ENCODE assay signal across 8 mouse cellular contexts in genomic region chr2:153345454-153346220, GRCm38 (mm10). TPM values are rescaled to one million over a fixed set of nuclear protein-coding genes. Genes with fewer than 3 reads are reported as not detected.
DNase-seq lines count a peak whose midpoint lies in the region; ATAC-seq and TF ChIP-seq lines count a peak whose summit lies in the region.

Gene Asxl1, plus strand, starts transcription at chr2:153345829.

- H3ac ChIP-seq in C2C12 (ENCODE audit: control insufficient read depth, insufficient read length, low read depth), result peak within 1 kb of the TSS; percentile 74
- peak within 1 kb of the TSS; percentile 74 for H3ac ChIP-seq in myocyte (ENCODE audit: control insufficient read depth, insufficient read length)

- no peak for TF ChIP-seq CTCF in C2C12 (IDR thresholded peaks at IDR 0.05; ENCODE audit: control insufficient read depth, insufficient read depth, insufficient read length)
- TF ChIP-seq CTCF in brain, embryonic 14.5 days (IDR thresholded peaks at IDR 0.05; ENCODE audit: borderline replicate concordance, extremely low read depth, insufficient read depth, insufficient read length), result no peak
- TF ChIP-seq CTCF in liver, adult 2 months (IDR thresholded peaks at IDR 0.05; ENCODE audit: low read depth, low read length), result no peak

- peak; percentile 94 for ATAC-seq in heart, embryonic 11.5 days (replicated peaks; ENCODE audit: insufficient number of reproducible peaks, low FRiP score, low TSS enrichment)
- ATAC-seq in kidney, embryonic 16.5 days (ENCODE audit: low FRiP score, low TSS enrichment), result peak; percentile 97

- H3K4me3 ChIP-seq in C2C12 (ENCODE audit: insufficient read depth, poor library complexity, severe bottlenecking) (peak within 1 kb of the TSS; percentile 83), myocyte (peak within 1 kb of the TSS; percentile 81)
- peak within 1 kb of the TSS; percentile 90 for H3K4me3 ChIP-seq in erythroblast, embryonic 14.5 days (replicated peaks)
- peak within 1 kb of the TSS; percentile 86 for H3K4me3 ChIP-seq in heart, embryonic 11.5 days (ENCODE audit: low read depth, low read length)
- H3K4me3 ChIP-seq in kidney, embryonic 16.5 days (ENCODE audit: low read length), result peak within 1 kb of the TSS; percentile 75
- peak within 1 kb of the TSS; percentile 97 for H3K4me3 ChIP-seq in liver, adult 2 months (ENCODE audit: insufficient read depth, low read depth, low read length)

- peaks cover 42% of the 10 kb centered on the region for H3K79me3 ChIP-seq in C2C12 (ENCODE audit: low read depth)

- H3K79me2 ChIP-seq in C2C12 (ENCODE audit: control insufficient read depth, insufficient read depth) (peaks cover 50% of the 10 kb centered on the region), myocyte (ENCODE audit: control insufficient read depth, insufficient read depth) (peaks cover 43% of the 10 kb centered on the region)
- peaks cover 18% of the 10 kb centered on the region; the same call in 1 of the 2 replicates for H3K79me2 ChIP-seq in liver, adult 2 months (ENCODE audit: control insufficient read depth, insufficient read depth, low read length)

- TF ChIP-seq POLR2A in brain, embryonic 14.5 days (IDR thresholded peaks at IDR 0.05; ENCODE audit: borderline replicate concordance, extremely low read depth, insufficient read depth, insufficient read length, poor library complexity, severe bottlenecking), result peak; percentile 71
- TF ChIP-seq POLR2A in liver, adult 2 months (IDR thresholded peaks at IDR 0.05; ENCODE audit: extremely low read depth, insufficient read depth, low read length), result peak; percentile 42; the same call in 1 of the 2 replicates
- peak; percentile 78 for TF ChIP-seq POLR2A in myocyte (IDR thresholded peaks at IDR 0.05; ENCODE audit: insufficient read length, low read depth)

- H3K27ac ChIP-seq in heart, embryonic 11.5 days (ENCODE audit: low read depth, low read length), result peak within 1 kb of the TSS; percentile 99
- H3K27ac ChIP-seq in kidney, embryonic 16.5 days (ENCODE audit: low read length), result peak within 1 kb of the TSS; percentile 100
- peak within 1 kb of the TSS; percentile 98 for H3K27ac ChIP-seq in liver, adult 2 months (replicated peaks; ENCODE audit: insufficient read depth, low read depth, low read length)

- 0% methylated on average over 72 of the region's 79 CpGs for WGBS in heart, embryonic 11.5 days (ENCODE audit: insufficient replicate concordance)
- WGBS in kidney, embryonic 16.5 days, result under 1% methylated on average over 67 of the region's 79 CpGs
- WGBS in liver, adult 2 months, result under 1% methylated on average over 78 of the region's 79 CpGs

- peak within 1 kb of the TSS; percentile 86 for H3K4me2 ChIP-seq in heart, embryonic 11.5 days
- H3K4me2 ChIP-seq in kidney, embryonic 16.5 days (replicated peaks; ENCODE audit: low read depth, low read length), result peak within 1 kb of the TSS; percentile 74
- peak within 1 kb of the TSS; percentile 97 for H3K4me2 ChIP-seq in myocyte (ENCODE audit: low read depth)

- H3K4me1 ChIP-seq in erythroblast, embryonic 14.5 days (ENCODE audit: control insufficient read depth), result peaks cover 70% of the 10 kb centered on the region
- H3K4me1 ChIP-seq in heart, embryonic 11.5 days (ENCODE audit: control insufficient read depth, insufficient read depth, low read length), result peaks cover 23% of the 10 kb centered on the region
- peaks cover 32% of the 10 kb centered on the region for H3K4me1 ChIP-seq in kidney, embryonic 16.5 days (ENCODE audit: insufficient read depth, low read length)
- peaks cover 6% of the 10 kb centered on the region for H3K4me1 ChIP-seq in liver, adult 2 months (ENCODE audit: control insufficient read depth, insufficient read depth, low read length)

- H3K9ac ChIP-seq in heart, embryonic 11.5 days (ENCODE audit: low read depth, low read length), result peak within 1 kb of the TSS; percentile 98
- H3K9ac ChIP-seq in kidney, embryonic 16.5 days (replicated peaks; ENCODE audit: low read length), result peak within 1 kb of the TSS; percentile 99
- peak within 1 kb of the TSS; percentile 89 for H3K9ac ChIP-seq in liver, adult 2 months (ENCODE audit: low read depth, low read length)

- no peaks in the 10 kb centered on the region for H3K27me3 ChIP-seq in C2C12 (ENCODE audit: control insufficient read depth, insufficient read depth, insufficient read length)
- H3K27me3 ChIP-seq in erythroblast, embryonic 14.5 days (ENCODE audit: control insufficient read depth), result no peaks in the 10 kb centered on the region
- H3K27me3 ChIP-seq in heart, embryonic 11.5 days (ENCODE audit: control insufficient read depth, insufficient read depth, low read length), result no peaks in the 10 kb centered on the region
- H3K27me3 ChIP-seq in kidney, embryonic 16.5 days (ENCODE audit: insufficient read depth, low read length), result no peaks in the 10 kb centered on the region
- no peaks in the 10 kb centered on the region for H3K27me3 ChIP-seq in liver, adult 2 months (ENCODE audit: control insufficient read depth, insufficient read depth, low read length)
- H3K27me3 ChIP-seq in myocyte (ENCODE audit: control insufficient read depth, insufficient read depth, insufficient read length), result no peaks in the 10 kb centered on the region
- H3K27me3 ChIP-seq in splenic B cell, adult 2 months (ENCODE audit: control insufficient read depth, insufficient read depth, low read length, poor library complexity, severe bottlenecking), result no peaks in the 10 kb centered on the region

- H3K9me3 ChIP-seq in erythroblast, embryonic 14.5 days (ENCODE audit: control insufficient read depth, low read length), result no peaks in the 10 kb centered on the region
- H3K9me3 ChIP-seq in heart, embryonic 11.5 days (replicated peaks; ENCODE audit: control insufficient read depth, low read length), result no peaks in the 10 kb centered on the region
- H3K9me3 ChIP-seq in kidney, embryonic 16.5 days (ENCODE audit: low read length), result no peaks in the 10 kb centered on the region

- H3K36me3 ChIP-seq in C2C12 (ENCODE audit: control insufficient read depth, insufficient read depth) (no peaks in the 10 kb centered on the region), myocyte (ENCODE audit: control insufficient read depth, insufficient read depth) (no peaks in the 10 kb centered on the region)
- H3K36me3 ChIP-seq in erythroblast, embryonic 14.5 days (ENCODE audit: control insufficient read depth), result peaks cover 37% of the 10 kb centered on the region
- H3K36me3 ChIP-seq in heart, embryonic 11.5 days (ENCODE audit: control insufficient read depth, insufficient read depth, low read length), result peaks cover 3% of the 10 kb centered on the region; the same call in 1 of the 2 replicates
- H3K36me3 ChIP-seq in kidney, embryonic 16.5 days (ENCODE audit: insufficient read depth, low read length), result peaks cover 7% of the 10 kb centered on the region; the same call in 1 of the 2 replicates
- H3K36me3 ChIP-seq in liver, adult 2 months (ENCODE audit: control insufficient read depth, insufficient read depth, low read length), result no peaks in the 10 kb centered on the region
- H3K36me3 ChIP-seq in splenic B cell, adult 2 months (ENCODE audit: control insufficient read depth, insufficient read depth, low read length, poor library complexity, severe bottlenecking), result no peaks in the 10 kb centered on the region

- peak; percentile 100 for DNase-seq in brain, embryonic 14.5 days (ENCODE audit: low read depth)
- DNase-seq in liver, adult 2 months (ENCODE audit: extremely low read depth, low read depth, low spot score), result peak; percentile 94
- DNase-seq in splenic B cell, adult 2 months (ENCODE audit: low read depth, low spot score), result peak; percentile 96

TF ChIP-seq in C2C12, 6 proteins besides CTCF, POLR2A, EP300 and RAD21:
- TF ChIP-seq USF1 (IDR thresholded peaks at IDR 0.05; ENCODE audit: low read depth) (no peak), CEBPB (IDR thresholded peaks at IDR 0.05; ENCODE audit: low read depth) (no peak), MYOG (IDR thresholded peaks at IDR 0.05; ENCODE audit: control insufficient read depth, extremely low read depth, insufficient read length) (no peak), MYOD1 (IDR thresholded peaks at IDR 0.05; ENCODE audit: control insufficient read depth, insufficient read length, low read depth) (no peak), MAX (IDR thresholded peaks at IDR 0.05) (no peak), FOSL1 (IDR thresholded peaks at IDR 0.05; ENCODE audit: insufficient read depth, low read length, poor library complexity, severe bottlenecking) (no peak)

TF ChIP-seq in myocyte, 11 proteins besides CTCF, POLR2A, EP300 and RAD21:
- no peak for TF ChIP-seq CEBPB (IDR thresholded peaks at IDR 0.05; ENCODE audit: insufficient read depth, poor library complexity, severe bottlenecking)
- no peak for TF ChIP-seq MYOG (IDR thresholded peaks at IDR 0.05; ENCODE audit: control insufficient read depth in 1 of 3, insufficient read depth in 1 of 3, insufficient read length in 2 of 3, low read depth in 2 of 3)
- TF ChIP-seq TCF3 (IDR thresholded peaks at IDR 0.05; ENCODE audit: insufficient read length, low read depth), result peak; percentile 30
- TF ChIP-seq MYOD1 (IDR thresholded peaks at IDR 0.05; ENCODE audit: control insufficient read depth in 1 of 3, insufficient read length in 2 of 3, low read depth in 2 of 3), result peak in 1 of 3 experiments; percentile 41
- no peak for TF ChIP-seq TCF12 (IDR thresholded peaks at IDR 0.05; ENCODE audit: insufficient read depth, poor library complexity, severe bottlenecking)
- peak; percentile 80 for TF ChIP-seq POLR2AphosphoS2 (IDR thresholded peaks at IDR 0.05; ENCODE audit: insufficient read length, low read depth)
- no peak for TF ChIP-seq SRF (IDR thresholded peaks at IDR 0.05; ENCODE audit: control insufficient read depth, insufficient read length, low read depth)
- TF ChIP-seq REST (IDR thresholded peaks at IDR 0.05; ENCODE audit: insufficient read depth, insufficient read length), result no peak
- TF ChIP-seq E2F4 (IDR thresholded peaks at IDR 0.05; ENCODE audit: insufficient read depth), result peak; percentile 54
- TF ChIP-seq MAX (IDR thresholded peaks at IDR 0.05; ENCODE audit: low read depth), result no peak
- no peak for TF ChIP-seq USF1 (IDR thresholded peaks at IDR 0.05; ENCODE audit: low read depth)

RNA-seq across cellular contexts. Expression of gene Asxl1, which starts in this region (rescaled TPM):
- polyA plus RNA-seq in C2C12 (2012; fragmentation: generic; extraction: Trizol) (15.2 TPM), myocyte (2012; fragmentation: generic; extraction: Trizol) (15.4 TPM)
- 27.1 and 37.0 TPM in 2 replicates for polyA plus RNA-seq in brain, embryonic 14.5 days (2012; rRNA removed)
- polyA plus RNA-seq in erythroblast, embryonic 14.5 days (2012), result 0.57 and 0.97 TPM in 2 replicates
- 11.9 and 13.8 TPM in 2 replicates for polyA plus RNA-seq in heart, embryonic 11.5 days (2014; fragmentation: Nextera tagmentation; extraction: Ambion mirVana)
- polyA plus RNA-seq in kidney, embryonic 16.5 days (2015; fragmentation: Nextera tagmentation; extraction: Ambion mirVana), result 11.6 and 11.7 TPM in 2 replicates
- 6.2 and 8.9 TPM in 2 replicates for total RNA-seq in liver, adult 2 months (2014; rRNA removed)
- polyA plus RNA-seq in liver, adult 2 months (2012; rRNA removed), result 3.3 and 4.7 TPM in 2 replicates

Comparison
In these comparisons a context has a peak if more than half of its experiments do, and no peak if none do; other contexts are left out.
1. Peak in every context shown above with its lines: DNase-seq, ATAC-seq, H3K4me3 ChIP-seq and H3K27ac ChIP-seq.